12 mouse cellular contexts compared by ENCODE assay signal in the genomic region with DNA sequence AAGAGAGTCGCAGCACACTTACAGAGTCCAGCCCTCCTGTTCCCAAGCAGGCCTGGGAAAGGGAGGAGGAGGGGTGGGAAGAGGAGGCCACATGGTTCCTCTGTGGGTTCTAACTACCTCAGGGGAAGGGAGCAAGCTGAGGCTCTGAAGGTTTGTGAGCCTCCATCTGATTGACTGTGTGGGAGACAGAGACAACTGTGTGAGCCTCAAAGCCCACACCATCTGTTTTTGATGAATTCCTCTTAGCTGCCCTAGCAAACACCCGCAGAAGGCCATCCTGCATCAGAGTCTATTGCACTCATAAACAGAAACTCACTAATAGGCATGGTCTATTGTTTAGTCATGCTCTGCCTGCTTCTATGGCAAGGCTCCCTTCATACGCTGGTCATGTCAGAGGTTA.
DNase-seq lines count a peak whose midpoint lies in the region; ATAC-seq lines count a peak whose summit lies in the region.
"Had no signal": no experiment of that assay in that cellular context is flagged by ENCODE, and none has a peak within 500 bp of the region (broad histone marks: within the 10 kb centered on the region; RNA-seq: fewer than 3 reads in every experiment).

No protein-coding gene starts in this region.

- 65% methylated on average over 3 of the region's 3 CpGs for WGBS in forebrain, embryonic 12.5 days
- WGBS in forebrain, embryonic 15.5 days, result 63% methylated on average over 3 of the region's 3 CpGs
- WGBS in limb, embryonic 13.5 days, result 21% methylated on average over 3 of the region's 3 CpGs

- no peaks in the 10 kb centered on the region for H3K36me3 ChIP-seq in forebrain, embryonic 12.5 days (replicated peaks)
- no peaks in the 10 kb centered on the region for H3K36me3 ChIP-seq in forebrain, embryonic 15.5 days
- no peaks in the 10 kb centered on the region for H3K36me3 ChIP-seq in limb, embryonic 13.5 days
- H3K36me3 ChIP-seq: G1E had no signal

- ATAC-seq in forebrain, embryonic 12.5 days (ENCODE audit: low FRiP score), result peak; percentile 41; the same call in 1 of the 2 replicates
- ATAC-seq in forebrain, embryonic 15.5 days (replicated peaks), result no peak
- ATAC-seq in limb, embryonic 13.5 days (ENCODE audit: low FRiP score, low read depth), result peak; percentile 88
- no peak for ATAC-seq in megakaryocyte progenitor cell, adult 5-6 weeks (replicated peaks; ENCODE audit: poor library complexity)

- peak; percentile 36 for DNase-seq in Muller cell, postnatal 12 days (ENCODE audit: inconsistent ontology term)
- peak; percentile 33 for DNase-seq in forelimb bud, embryonic 11.5 days (ENCODE audit: low read depth, low spot score)
- no peak for DNase-seq in kidney, adult 11 months
- no peak for DNase-seq in adrenal gland, adult 8-10 months
- DNase-seq: cerebellum, adult 2 months; kidney, adult 2 months; lung, postnatal 4 days had no signal

- no peaks in the 10 kb centered on the region for H3K9me3 ChIP-seq in forebrain, embryonic 12.5 days
- no peaks in the 10 kb centered on the region for H3K9me3 ChIP-seq in forebrain, embryonic 15.5 days
- H3K9me3 ChIP-seq in limb, embryonic 13.5 days, result no peaks in the 10 kb centered on the region

- no peak overlapping the region for H3K4me2 ChIP-seq in forebrain, embryonic 12.5 days
- no peak overlapping the region for H3K4me2 ChIP-seq in forebrain, embryonic 15.5 days (replicated peaks)
- H3K4me2 ChIP-seq in limb, embryonic 13.5 days (replicated peaks), result no peak overlapping the region

- H3K4me3 ChIP-seq in forebrain, embryonic 12.5 days (replicated peaks), result no peak overlapping the region
- no peak overlapping the region for H3K4me3 ChIP-seq in forebrain, embryonic 15.5 days
- no peak overlapping the region for H3K4me3 ChIP-seq in limb, embryonic 13.5 days

- no peaks in the 10 kb centered on the region for H3K27me3 ChIP-seq in forebrain, embryonic 12.5 days
- no peaks in the 10 kb centered on the region for H3K27me3 ChIP-seq in forebrain, embryonic 15.5 days
- no peaks in the 10 kb centered on the region for H3K27me3 ChIP-seq in limb, embryonic 13.5 days

- no peak overlapping the region for H3K27ac ChIP-seq in forebrain, embryonic 12.5 days
- H3K27ac ChIP-seq in forebrain, embryonic 15.5 days (replicated peaks), result no peak overlapping the region
- no peak overlapping the region for H3K27ac ChIP-seq in limb, embryonic 13.5 days

- no peak overlapping the region for H3K9ac ChIP-seq in forebrain, embryonic 12.5 days
- no peak overlapping the region for H3K9ac ChIP-seq in forebrain, embryonic 15.5 days (replicated peaks)
- H3K9ac ChIP-seq in limb, embryonic 13.5 days, result no peak overlapping the region

- H3K4me1 ChIP-seq in forebrain, embryonic 12.5 days, result peaks cover 6% of the 10 kb centered on the region; the same call in 1 of the 2 replicates
- no peaks in the 10 kb centered on the region for H3K4me1 ChIP-seq in forebrain, embryonic 15.5 days
- H3K4me1 ChIP-seq in limb, embryonic 13.5 days, result peaks cover 7% of the 10 kb centered on the region; the same call in 1 of the 2 replicates

Comparison
In these comparisons a context has a peak if more than half of its experiments do, and no peak if none do; other contexts are left out.
1. ATAC-seq: peak in forebrain, embryonic 12.5 days (single experiment) and limb, embryonic 13.5 days (single experiment); none in forebrain, embryonic 15.5 days (single experiment) and megakaryocyte progenitor cell, adult 5-6 weeks (single experiment).
2. DNase-seq: peak in Muller cell, postnatal 12 days (single experiment) and forelimb bud, embryonic 11.5 days (single experiment); none in kidney, adult 11 months (single experiment) and adrenal gland, adult 8-10 months (single experiment).